Mouse (Mus musculus): ENCODE data around the gene Zkscan8.

- TF ChIP-seq CTCF (IDR thresholded peaks at IDR 0.05; ENCODE audit: control insufficient read depth, insufficient read depth, insufficient replicate concordance, low read depth, low read length), result no peak
- TF ChIP-seq POLR2A (IDR thresholded peaks at IDR 0.05; ENCODE audit: control insufficient read depth, low read depth, low read length), result no peak
These were observed 35.8 kb downstream of the Zkscan8 start, which contains the start of gene AK157302 for GRCm38 (mm10) chr13:21495080-21495479.

All from testis, adult 2 months (tissue).